Mouse (Mus musculus) brain, embryonic 14.5 days (tissue): Measurements from ENCODE around the gene Irak1. TPM values are rescaled to one million over a fixed set of nuclear protein-coding genes. Genes with fewer than 3 reads are reported as not detected.

Experiments used
- DNase-seq: peaks from one replicate; pipeline ENCODE4 v3.0.0-alpha.2; 2011; ENCODE audit warnings: low read depth
- CTCF ChIP-seq: fragments of 200-500 bp; IDR thresholded peaks from 2 replicates; pipeline ENCODE4 v1.5.1; 2012; ENCODE audit warnings: inconsistent platforms, mild to moderate bottlenecking, moderate library complexity, borderline replicate concordance; ENCODE audit not compliant: insufficient read depth, insufficient read length; ENCODE audit errors: extremely low read depth
- POLR2A ChIP-seq: fragments of 200-500 bp; IDR thresholded peaks from 2 replicates; pipeline ENCODE4 v1.6.1; 2012; ENCODE audit warnings: mild to moderate bottlenecking, inconsistent platforms, borderline replicate concordance; ENCODE audit not compliant: poor library complexity, insufficient read depth, insufficient read length, severe bottlenecking; ENCODE audit errors: extremely low read depth
- polyA plus RNA-seq: library from polyadenylated mRNA; depleted of rRNA; stranded (reverse); fragments of >200 nt; gene quantifications from 2 replicates; pipeline ENCODE4 v1.2.3, GENCODE M21; 2012; rRNA removed

The Irak1 gene
- polyA plus RNA-seq, result 59.2 and 77.8 TPM in 2 replicates

- DNase-seq, result peak; percentile 84
- peak; percentile 59; the same call in 1 of the 2 replicates for TF ChIP-seq POLR2A
- TF ChIP-seq CTCF, result peak; percentile 66
Observed at GRCm38 (mm10) chrX:74023188-74024049, at the start of gene Irak1. Irak1 (minus strand) TSS chrX:74023918.

GRCm38 (mm10) chrX:74070794-74071193 is 47.1 kb upstream of the Irak1 start:
- no peak for DNase-seq
- TF ChIP-seq CTCF (no peak), POLR2A (no peak)

- TF ChIP-seq CTCF (no peak), POLR2A (no peak)
- DNase-seq, result peak; percentile 3
Observed at GRCm38 (mm10) chrX:74067891-74068290, 44.2 kb upstream of the Irak1 start.

- no peak for DNase-seq
- TF ChIP-seq POLR2A (no peak), CTCF (no peak)
Observed at GRCm38 (mm10) chrX:74045107-74045506, 21.4 kb upstream of the Irak1 start.

GRCm38 (mm10) chrX:74037702-74038375 is 14.1 kb upstream of the Irak1 start:
- no peak for TF ChIP-seq POLR2A
- no peak for TF ChIP-seq CTCF
- no peak for DNase-seq

GRCm38 (mm10) chrX:74030000-74030399 is 6.3 kb upstream of the Irak1 start:
- no peak for DNase-seq
- TF ChIP-seq POLR2A (no peak), CTCF (no peak)

- TF ChIP-seq CTCF (no peak), POLR2A (no peak)
- DNase-seq, result no peak
Observed at GRCm38 (mm10) chrX:74022795-74023187, 927 bp downstream of the Irak1 start.

- no peak for DNase-seq
- no peak for TF ChIP-seq CTCF
Observed at GRCm38 (mm10) chrX:74014597-74014996, 9.1 kb downstream of the Irak1 start.

- TF ChIP-seq POLR2A (no peak), CTCF (no peak)
- peak; percentile 6 for DNase-seq
Observed at GRCm38 (mm10) chrX:74008063-74008462, 15.7 kb downstream of the Irak1 start.

- peak; percentile 28 for DNase-seq
- TF ChIP-seq POLR2A (no peak), CTCF (no peak)
Observed at GRCm38 (mm10) chrX:74006401-74006800, 17.3 kb downstream of the Irak1 start.

GRCm38 (mm10) chrX:74003644-74004043 is 20.1 kb downstream of the Irak1 start:
- DNase-seq, result no peak
- no peak for TF ChIP-seq POLR2A
- TF ChIP-seq CTCF, result no peak
